Mouse (Mus musculus) monocyte, adult 2 months (primary cell): ENCODE measurements around the gene Maml3.

Experiments
- DNase-seq, 2 experiments: peaks; one replicate each; pipeline ENCODE4 v3.0.0; 2022; ENCODE audit warnings: low spot score in 2 of 2, low read depth in 1 of 2

The Maml3 gene

DNA sequence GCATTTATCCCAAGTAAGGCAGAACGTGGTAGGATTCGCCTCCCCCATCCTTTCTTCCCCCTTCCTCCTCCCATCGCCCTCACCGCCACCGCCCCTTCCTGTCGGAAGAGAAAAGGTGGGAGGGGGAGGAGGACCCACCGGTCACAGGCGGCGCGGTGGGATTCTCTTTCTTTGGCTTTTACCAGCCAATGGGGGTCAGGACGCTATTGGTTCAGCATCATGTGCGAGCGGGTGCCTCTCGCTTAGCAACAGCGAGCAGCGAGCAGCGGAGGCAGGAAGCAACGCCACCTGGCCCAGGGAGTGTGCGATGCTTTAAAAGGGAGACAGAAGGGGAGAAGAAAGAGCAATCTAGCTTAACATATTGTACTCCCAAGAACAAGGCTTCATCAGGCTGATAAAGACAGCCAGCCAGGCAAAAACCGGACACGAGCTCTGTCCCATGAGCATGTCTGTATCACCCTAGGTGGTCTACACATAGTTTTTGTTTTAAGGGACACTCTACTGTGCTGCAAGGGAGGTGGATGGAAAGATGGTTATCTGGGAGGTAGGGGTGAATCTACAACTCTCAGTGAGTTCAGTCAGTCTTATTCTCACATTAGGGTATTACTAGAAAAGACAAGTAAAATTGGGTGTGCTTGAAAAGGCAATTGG is 97.1 kb downstream of the Maml3 start:
- DNase-seq, result no peak

DNA sequence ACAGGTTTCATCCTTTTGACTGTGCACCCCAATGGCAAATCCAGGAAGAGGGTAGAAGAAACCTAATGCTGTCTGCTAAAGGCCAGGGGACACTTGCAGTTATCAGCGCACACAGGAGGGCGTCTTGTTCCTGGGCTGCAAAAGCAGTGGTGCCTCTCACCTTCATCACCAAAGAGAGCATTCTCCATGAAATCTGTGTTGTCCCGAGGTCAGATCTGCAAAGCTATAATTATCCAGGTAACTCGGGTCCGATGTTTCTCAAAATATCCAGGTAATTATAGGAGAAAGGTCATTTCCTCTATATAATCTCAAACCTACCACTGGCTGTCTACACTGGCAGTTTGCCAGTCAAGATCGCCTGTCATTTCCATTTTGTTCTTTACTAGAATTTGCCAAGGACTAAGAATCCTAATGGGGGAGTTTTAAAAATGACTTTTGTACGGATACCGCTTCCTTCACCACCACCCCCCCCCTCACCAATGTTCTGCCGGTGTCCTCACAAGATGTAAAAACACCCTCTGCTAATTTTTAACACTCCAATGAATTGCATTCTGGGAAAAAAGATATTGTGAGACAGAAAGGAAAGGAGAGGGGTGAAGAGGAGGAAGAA is 98.0 kb downstream of the Maml3 start:
- DNase-seq, result no peak

DNA sequence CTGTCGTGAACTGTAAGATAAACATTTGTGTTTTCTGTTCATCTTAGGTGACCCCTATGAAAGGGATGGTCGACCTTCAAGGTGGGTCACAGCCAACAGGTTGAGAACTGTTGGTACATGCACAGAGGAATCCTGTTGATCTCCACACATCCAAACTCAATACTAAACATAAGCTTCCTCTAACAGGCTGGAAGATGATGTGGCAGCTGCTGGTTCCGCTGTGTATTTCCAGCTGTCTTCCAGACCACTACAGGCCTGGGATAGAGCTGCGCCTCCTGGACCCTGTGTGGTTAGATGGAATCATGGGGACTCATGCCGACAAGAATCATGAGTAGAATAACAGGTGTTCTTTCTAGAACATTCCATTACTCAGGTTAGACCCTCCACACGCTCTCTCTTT is 101.2 kb downstream of the Maml3 start:
- no peak for DNase-seq

DNA sequence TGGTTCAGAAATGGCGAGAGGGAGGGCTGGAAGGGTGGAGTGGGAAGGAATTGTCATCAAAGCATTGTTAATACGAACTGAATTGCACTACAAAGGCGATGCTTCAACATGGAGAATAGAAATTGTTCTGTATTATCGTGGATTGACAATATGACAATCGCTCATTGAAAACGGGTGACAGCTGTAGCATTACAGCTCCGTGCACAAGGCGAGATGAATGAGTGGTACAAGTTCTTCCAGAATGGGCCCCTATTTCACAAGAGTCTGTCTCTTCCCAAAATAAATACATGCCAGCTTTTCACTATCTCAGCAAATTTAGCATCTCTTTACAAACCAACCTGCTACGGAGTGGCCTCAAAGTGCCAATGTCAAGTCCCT is 103.4 kb downstream of the Maml3 start:
- no peak for DNase-seq

DNA sequence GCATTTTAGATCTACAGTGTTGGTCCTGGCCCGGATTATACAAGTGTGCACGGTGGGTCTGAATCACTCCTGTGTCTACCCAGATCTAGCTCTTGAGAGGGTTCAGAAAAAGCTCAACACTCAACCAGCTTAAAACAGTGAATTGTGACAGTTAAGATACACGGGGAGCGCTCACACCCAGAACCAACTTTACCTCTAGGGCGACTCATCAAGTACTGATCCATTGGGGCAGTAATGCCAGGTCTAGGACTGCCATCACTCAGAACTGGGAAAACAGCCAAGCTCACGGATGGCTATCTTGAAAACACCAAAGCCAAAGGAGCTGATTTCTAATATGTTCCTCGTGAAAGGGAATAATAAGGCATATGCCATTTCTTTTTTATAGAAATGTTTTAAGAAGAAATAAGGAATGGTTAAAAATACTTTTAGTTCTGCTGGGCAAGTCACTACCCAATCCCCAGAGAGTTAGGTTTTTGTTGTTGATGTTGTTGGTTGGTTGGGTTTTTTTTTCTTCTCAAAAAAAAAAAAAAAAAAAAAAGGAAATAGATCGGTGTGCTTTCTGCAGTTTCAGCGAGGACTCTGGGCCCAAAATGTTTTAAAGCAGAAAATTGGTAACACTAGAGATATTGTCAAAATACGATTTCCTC is 103.9 kb downstream of the Maml3 start:
- DNase-seq, result no peak

DNA sequence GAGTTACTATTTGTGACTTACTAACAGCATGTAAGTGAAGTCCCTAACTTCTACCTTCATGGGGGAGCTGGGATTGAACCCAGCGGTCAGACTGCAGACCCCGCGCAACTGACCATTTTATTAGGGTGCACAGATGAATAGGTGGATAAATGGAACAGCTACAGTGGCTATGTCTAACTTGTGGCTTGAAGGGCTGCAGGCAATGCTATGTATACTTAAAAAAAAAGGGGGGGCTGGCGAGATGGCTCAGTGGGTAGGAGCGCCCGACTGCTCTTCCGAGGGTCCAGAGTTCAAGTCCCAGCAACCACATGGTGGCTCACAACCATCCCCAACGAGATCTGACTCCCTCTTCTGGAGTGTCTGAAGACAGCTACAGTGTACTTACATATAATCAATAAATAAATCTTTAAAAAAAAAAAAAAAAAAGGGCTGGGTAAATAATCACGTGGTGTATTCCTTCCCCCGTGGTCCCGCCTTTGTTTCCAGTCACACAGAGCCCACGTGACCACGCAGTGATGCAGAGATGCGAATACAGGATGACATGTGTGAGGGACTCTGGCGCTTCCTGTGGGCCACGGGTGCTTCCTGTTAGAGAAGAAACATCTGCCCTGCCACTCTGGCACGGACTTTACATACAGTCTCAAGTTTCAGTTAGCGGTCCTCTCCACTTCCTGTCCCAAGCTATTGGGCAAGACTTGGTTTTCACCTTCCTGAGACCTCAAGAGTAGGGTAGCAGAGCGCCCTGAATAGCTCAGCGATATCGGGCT is 105.0 kb downstream of the Maml3 start:
- peak; percentile 56 to 65 for DNase-seq

DNA sequence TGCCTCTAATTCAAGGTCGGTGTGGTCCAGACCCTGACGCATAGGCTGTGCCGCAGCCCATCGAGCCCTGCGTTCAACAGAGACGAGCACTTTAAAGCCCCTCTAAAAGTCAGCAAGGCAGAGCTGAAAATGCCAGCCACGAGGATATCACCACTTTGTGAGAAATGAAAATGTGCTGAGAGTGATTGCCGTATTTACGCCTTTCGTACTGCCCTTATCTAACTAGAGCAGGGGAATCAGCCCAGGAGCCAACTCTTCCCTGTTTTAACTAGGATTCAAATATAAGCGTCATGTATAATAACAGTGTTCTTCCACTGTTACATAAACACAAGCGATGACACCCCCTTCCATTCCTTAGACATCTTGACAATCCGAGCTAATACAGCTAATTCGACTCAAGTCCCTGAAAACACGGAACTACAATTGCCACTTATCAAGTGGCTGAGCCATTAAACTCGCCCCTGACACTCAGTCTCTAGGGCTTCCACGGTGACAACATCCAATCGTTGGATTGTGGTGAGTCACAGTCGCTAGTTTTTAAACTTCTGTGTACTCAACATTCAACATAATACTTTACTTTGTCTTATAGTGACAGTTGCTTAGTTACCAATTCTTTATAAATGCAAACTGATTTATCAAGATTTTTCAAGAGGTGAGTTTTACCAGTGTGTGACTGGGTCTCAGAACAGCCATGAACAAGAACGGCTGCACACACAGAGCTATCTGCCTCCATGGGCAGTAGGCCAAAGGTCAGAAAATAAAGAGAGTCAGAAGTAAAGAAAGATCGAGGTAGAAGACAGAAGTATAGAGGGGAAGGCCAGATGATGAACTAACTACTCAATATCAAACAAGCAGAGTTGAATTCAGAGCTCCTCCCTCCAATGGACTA is 106.1 kb downstream of the Maml3 start:
- DNase-seq, result no peak

DNA sequence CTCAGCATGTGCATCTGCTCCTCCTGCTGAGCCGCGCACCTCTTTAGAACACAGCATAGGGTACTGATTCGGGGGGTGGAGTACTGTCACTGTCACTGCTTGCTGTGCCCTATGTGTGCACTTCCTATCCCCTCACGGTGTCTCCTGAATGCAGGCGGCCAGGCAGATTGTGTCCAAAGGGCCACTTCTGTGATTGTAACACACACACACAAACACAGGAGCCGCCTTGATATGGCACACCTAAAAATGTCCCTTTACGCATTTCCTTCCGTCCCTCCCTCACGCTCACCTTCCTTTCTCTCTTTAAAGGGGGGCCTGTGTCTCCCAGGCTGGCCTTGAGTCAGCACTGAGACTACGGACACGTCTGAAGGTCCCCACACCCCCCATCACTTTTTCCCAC is 107.3 kb downstream of the Maml3 start:
- DNase-seq, result no peak

DNA sequence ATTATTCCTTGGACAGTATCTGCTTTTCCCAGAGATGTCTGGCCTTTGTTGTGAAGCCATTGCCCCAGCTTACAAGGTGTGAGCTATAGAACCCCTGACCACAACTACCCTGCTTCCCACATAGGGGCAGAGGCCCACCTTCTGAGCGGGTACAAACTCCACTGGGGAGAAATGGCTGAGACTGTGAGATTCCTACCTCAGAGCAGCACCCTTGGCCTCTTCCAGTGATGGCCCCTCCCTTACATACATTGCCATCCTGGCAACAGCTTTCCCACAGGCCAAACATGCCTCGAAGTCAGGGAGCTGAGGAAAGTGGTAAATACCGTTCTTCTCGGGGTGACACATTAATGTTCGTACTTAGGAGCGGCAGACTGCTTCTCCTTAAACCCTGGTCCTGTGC is 118.4 kb downstream of the Maml3 start:
- DNase-seq, result no peak

DNA sequence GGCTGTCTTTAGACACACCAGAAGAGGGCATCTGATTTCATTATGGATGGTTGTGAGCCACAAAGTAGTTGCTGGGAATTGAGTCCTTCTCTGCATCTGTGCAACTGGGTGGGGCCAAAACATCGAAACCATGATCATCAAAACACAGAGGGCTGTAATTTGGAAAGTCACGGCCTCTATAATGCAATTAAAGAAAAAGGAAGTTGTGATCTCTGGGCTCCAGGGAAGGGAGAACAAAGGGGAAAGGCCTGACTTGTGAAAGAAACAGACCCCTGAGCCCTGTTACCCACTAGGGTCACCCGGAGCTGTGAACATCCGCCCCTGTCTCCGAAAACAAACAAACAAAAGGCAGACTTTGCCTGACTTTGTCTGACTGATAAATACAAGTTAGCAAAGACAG is 123.4 kb downstream of the Maml3 start:
- DNase-seq, result peak; percentile 8 to 17

DNA sequence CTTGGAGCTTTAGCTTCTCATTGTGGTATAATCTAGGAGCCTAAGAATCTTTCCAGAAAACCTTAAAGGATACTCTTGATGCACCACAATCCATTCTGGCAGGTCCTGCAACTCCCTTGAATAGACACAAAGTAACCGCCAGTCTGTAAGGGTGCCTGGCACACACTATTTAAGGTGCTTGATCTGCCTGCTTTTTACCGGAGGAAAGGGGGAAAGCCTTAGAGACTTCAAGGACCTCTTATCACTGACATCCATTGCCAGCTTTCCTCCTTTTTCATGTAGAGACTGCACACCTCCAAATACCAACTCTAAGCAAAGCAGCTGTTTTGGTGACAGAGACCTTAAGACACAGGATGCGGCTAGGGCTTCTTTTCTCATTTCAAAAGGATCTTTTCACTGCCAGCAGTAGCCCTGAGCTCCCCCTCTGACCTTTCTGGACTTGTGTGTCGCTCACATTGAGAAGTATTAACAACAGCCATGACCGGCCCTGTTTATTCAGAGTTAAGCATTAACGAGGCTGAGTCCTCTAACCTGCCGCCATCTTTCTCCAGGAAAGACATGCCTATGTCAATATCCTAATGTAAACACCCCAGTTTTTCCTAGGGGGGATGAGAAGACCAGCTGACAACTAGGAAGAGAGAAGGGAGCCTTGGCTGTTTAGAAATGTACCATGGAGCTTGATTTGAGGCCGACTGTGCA is 127.1 kb downstream of the Maml3 start:
- no peak for DNase-seq

DNA sequence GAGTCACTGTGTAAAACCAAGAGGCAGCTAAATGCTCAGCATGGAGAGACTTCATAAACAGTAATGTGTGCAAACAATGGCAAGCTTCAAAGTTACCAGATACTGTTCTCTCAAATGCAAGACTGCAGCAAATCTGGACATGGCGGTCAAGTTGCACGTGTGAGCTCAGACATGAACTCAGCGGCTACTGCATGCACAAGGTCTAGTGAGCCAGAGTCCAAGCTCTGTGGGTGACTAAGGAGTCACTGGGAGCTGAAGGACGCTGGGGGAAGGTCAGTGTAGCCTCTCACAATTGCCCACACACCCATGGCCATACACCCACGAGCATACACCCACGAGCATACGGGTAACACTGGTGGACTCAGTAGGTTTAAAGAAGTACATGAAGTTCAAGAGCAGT is 130.3 kb downstream of the Maml3 start:
- no peak for DNase-seq

DNA sequence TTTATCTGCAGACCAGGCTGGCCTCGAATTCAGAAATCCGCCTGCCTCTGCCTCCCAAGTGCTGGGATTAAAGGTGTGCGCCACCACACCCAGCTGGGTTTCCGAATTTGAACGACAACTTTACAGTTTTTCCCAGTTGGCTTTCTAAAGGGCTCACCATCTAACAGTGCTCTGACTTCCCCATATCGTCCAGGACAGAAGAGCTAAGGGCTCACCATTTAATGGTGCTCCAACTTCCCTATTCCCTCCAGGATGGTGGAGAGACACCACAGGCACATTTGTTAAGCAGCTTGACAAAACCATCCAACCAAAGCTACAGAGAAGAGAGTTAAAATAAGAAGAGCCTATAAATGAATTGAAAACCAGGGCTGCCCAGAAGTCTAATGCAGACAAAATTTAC is 130.7 kb downstream of the Maml3 start:
- no peak for DNase-seq

DNA sequence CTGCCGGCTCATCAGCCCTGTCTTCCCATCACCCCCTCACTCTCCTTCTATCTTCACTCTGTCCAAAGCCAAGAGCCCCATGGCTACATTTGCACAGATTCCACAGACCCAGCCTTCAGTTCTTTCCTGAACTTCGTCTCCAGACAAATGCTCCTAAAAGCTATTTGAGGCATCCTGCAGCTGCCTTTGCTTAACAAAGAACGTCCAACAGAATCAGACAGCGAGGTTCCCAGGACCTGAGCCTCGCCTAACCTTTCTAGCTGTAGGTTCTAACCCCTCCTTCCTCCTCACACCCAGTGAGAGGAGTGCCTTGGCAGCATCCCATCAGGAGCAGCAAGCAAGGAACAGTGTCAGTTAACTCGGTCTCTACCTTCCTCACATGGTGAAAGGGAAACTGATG is 132.3 kb downstream of the Maml3 start:
- DNase-seq, result no peak

DNA sequence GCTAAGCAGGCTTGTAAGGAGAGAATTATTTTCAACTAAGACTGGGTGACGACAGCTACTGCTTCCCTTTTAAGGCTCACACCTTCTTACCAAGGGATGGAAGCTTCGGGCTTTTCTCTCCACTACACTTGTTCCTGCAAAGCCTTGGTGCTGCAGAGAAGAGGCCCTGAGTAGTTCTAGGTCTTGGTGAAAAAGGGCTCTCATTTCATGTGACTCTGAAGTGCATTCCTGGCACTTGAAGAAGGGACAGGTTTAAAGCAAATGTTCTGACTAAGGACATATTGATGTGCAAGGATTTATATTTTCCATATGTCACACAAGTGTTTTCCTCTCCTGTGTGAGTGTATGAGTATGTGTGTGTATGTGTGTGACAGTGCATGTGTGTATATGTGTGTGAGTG is 134.4 kb downstream of the Maml3 start:
- DNase-seq, result no peak

DNA sequence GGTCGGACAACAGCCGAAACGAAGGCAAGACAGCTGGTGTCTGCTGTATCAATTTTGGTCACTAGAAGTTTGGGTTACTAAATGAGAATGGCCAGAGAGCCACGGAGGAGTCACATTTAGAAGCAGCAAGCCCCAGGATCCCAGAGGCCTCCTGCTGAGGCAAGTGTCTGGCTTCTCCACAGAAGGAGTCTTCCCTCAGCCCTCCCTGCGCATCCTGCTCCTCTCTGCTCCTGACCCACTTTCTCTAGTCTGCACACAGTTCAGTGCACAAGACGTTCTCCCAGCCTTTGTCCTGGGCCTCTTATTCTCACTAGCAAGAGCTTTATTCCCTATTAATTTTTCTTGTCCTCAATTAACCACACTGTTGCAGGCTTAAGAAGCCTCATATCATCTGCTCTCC is 135.4 kb downstream of the Maml3 start:
- DNase-seq, result no peak

DNA sequence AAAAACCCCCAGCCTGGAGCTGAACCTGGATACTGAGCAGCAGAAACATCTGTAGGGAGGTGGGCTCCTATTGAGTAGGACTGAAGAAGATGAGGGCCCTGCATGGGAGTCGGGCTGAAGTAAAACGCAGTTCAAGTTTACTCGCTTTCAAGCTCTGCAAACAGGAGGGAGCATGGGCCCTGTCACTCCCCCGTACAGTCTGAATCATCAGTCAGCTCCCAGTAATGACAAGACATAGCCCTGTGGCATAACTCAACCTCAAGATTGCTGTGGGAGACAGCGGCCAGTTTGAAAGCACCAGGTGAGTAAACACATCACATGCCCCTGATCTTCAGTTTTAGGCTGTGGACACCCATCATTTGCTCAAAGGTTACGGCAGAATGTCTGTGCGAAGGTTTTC is 139.0 kb downstream of the Maml3 start:
- no peak for DNase-seq

DNA sequence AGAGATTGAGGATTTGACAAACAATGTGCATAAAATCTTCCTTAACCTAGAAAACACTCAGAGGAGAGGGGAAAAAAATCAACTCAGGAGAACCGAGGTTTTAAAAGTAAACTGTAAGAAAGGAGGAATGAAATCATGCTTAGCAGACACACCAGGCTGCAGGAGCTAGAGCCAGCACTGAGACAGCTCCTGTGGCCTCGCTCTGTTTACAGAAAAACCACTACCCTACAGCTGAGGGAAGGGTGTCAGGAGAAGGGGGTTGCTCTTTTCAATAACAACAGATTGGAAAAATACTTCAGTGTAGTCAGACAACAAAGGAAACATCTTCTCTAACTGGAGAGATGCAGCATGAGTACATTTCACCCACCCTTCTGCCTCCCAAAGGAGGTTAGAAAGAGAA is 139.4 kb downstream of the Maml3 start:
- DNase-seq, result no peak

DNA sequence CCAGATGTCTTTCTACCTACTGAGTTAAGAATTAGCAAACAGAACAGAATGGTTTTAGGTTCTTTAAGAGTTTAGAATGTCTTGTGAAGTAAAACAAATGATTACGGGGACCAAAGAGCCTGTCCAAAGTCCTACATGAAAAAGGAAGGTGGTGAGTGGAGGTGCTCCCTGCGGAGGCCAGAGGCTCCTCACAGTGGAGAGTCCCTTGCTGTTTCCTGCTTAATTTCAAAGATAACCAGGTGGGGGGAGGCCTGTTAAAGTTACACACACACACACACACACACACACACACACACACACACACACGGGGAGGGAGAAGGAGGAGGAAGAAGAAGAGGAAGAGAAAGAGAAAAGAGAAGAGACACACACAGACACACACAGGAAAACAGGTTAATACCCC is 139.9 kb downstream of the Maml3 start:
- DNase-seq, result no peak

DNA sequence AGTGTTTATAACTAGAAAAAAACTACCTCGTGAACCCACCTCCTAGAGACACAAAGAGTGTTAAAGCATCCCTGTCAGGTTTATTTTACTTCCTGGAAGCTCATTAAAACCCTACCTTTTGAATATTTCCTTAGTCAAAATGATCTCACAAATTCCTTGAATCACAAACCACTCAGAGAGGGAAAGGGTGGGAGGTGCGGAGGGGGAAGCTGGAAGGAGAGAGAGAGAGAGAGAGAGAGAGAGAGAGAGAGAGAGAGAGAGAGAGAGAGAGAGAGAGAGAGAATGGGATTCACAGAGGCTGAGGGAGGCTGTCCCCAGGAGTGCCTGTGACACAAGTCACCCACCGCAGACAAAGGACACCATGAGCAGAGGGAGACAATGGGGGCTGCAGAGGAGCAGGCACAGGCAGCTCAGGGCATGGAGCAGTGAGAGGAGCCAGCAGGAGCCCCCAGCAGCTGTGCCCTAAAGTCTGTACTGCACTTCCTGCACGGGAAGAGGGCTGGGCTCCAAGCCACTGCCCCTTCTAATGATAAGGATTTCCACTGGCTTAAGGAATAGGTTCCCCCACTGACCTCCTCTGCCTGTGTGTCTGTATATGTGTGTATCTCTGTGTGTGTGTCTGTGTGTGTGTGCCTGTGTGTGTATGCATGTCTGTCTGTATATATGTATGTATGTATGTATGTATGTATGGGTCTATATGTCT is 140.8 kb downstream of the Maml3 start:
- DNase-seq, result no peak
